Mouse (Mus musculus) macrophage (primary cell): Measurements from ENCODE around the gene Mmrn2. TPM values are rescaled to one million over a fixed set of nuclear protein-coding genes. Genes with fewer than 3 reads are reported as not detected.
"Not testable (repeated sequence)": the region's sequence is repeated elsewhere in the genome, so short reads cannot be mapped to it uniquely, and the experiment has no call there.

Experiments used
- H3K27ac ChIP-seq: fragments of 350-480 bp; formaldehyde crosslinking; 2 replicates; pipeline ENCODE4 v1.9.0; 2021
- H3K36me3 ChIP-seq: fragments of 350-480 bp; formaldehyde crosslinking; 2 replicates; pipeline ENCODE4 v1.9.0; 2021; ENCODE audit errors: inconsistent target
- H3K4me3 ChIP-seq: fragments of 350-480 bp; formaldehyde crosslinking; 2 replicates; pipeline ENCODE4 v1.9.0; 2021; ENCODE audit errors: inconsistent target
- H3K79me2 ChIP-seq: fragments of 350-480 bp; formaldehyde crosslinking; 2 replicates; pipeline ENCODE4 v1.9.0; 2021; ENCODE audit errors: inconsistent target
- WGBS: methylation state at CpG from one replicate; pipeline ENCODE4 v1.1.7; 2026; ENCODE audit warnings: inconsistent platforms; ENCODE audit not compliant: missing documents; 5-methylcytosine and 5-hydroxymethylcytosine counted together
- polyA plus RNA-seq: library from polyadenylated mRNA; stranded (reverse); fragments of 250-400 nt; gene quantifications from 3 replicates; pipeline ENCODE4 v1.2.4, GENCODE M21; 2018; ENCODE audit warnings: inconsistent platforms

The Mmrn2 gene
- polyA plus RNA-seq, 1 experiment from 2014 or later, result not detected

DNA sequence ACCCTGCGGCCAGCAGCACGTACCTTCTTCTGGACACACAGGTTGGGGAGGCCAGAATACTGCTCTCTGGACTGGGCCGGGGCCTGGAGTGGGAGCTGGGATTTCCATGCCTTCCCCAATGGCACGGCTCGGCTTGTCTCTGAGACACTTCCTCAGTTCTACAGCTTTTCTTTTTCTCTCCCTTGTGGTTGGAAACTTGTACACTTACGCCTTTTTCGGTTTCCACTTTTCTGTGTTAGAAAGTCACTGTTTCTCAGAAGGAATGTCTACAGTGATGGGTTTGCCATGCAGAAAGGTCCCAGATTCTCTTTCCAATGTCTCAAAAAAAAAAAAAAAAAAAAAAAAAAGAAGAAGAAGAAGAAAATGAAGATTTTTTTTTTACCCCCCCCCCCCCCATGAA lies 28.2 kb downstream of the Mmrn2 start:
- WGBS, result 93% methylated on average over 6 of the region's 7 CpGs
- Histone ChIP-seq H3K4me3 (no peak overlapping the region), H3K27ac (no peak overlapping the region), H3K79me2 (no peaks in the 10 kb centered on the region), H3K36me3 (no peaks in the 10 kb centered on the region)

DNA sequence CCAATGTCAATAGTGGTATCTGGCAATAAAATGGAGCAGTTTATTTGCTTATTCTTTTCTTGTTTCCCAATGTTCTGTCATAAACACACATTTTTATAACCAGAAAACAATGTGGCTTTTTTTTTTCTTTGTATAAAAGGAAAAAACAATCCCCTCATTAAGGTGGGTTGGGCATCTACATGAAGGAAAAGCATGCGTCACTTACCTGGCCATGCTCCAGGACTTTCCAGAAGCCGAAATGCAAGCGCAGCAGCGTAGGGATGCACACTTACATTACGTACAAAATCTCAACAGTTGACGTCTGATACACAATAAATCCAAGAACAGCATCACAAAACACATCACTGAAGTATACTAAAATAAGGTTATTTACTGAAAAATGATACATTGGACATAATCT lies 35.5 kb downstream of the Mmrn2 start:
- Histone ChIP-seq H3K36me3 (no peaks in the 10 kb centered on the region), H3K27ac (no peak overlapping the region), H3K4me3 (no peak overlapping the region), H3K79me2 (no peaks in the 10 kb centered on the region)
- WGBS, result 94% methylated on average over 6 of the region's 6 CpGs

DNA sequence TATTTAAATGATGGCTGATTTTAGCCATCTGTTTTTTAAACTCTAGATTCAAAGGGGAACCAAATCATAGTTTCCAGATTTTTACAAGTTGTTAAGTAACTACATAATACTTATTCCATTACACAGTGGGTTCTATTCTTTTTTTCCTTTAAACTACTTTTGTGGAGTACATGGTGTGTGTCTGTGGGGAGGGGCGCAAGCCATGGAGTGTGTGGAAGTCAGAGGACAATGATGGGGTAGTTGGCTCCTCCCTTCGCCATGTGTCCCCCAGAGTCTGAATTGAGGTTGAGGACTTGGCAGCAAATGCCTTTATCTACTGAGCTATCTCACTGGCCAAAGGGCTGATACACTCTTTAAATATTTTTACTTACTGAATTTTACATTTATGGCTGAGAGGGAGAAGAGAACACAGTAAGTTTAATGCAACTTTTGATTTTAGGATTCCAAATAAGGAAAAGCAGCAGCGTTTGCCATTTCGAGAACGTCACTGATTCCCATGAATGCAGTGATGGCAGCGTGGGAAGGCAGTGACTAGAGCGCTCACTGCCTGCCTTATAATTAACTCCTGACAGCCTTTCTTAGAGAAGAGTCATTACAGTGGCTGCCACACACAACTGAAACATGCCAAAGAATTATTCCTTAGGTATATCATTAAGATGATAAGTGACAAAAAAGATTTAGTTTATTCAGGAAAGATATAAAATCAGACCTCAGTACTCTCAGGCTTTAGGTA lies 37.1 kb downstream of the Mmrn2 start:
- WGBS, result 91% methylated on average over 7 of the region's 7 CpGs
- no peaks in the 10 kb centered on the region for H3K36me3 ChIP-seq
- no peaks in the 10 kb centered on the region for H3K79me2 ChIP-seq
- H3K27ac ChIP-seq, result no peak overlapping the region
- H3K4me3 ChIP-seq, result no peak overlapping the region

DNA sequence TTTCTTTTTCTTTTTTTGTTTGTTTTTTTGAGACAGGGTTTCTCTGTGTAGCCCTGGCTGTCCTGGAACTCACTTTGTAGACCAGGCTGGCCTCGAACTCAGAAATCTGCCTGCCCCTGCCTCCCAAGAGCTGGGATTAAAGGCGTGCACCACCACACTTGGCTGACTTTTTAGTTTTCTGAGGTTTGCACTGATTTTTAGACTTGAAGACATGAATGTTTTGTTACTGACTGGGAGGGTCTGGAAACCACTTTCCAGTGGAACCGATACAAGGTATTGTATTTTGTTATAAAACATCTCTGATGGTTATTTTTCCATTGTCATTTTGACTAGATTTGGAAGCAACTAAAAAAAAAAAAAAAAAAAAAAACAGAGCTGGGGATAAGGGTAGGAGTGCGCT lies 41.7 kb downstream of the Mmrn2 start:
- H3K4me3 ChIP-seq, H3K36me3 ChIP-seq, H3K79me2 ChIP-seq, H3K27ac ChIP-seq: not testable (repeated sequence)
- WGBS, result 90% methylated on average over 3 of the region's 4 CpGs

DNA sequence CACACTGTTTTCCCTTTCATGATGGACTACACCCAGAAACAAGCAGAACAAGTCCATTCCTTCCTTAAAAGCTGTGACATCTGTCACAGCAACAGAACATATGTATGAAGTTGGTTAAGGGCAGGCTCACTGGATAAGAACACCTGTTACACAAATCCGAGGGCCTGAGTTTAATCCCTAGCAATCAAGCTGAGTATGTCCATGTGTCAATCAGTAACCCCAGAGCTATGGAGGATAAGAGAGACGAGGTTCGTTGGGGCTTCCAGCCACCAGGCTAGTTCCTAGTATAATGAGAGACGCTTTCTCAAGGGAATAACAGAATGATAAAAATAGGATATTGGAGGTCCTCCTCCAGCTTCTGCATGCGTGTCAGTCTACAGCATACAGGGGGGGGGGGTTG lies 42.2 kb downstream of the Mmrn2 start:
- no peaks in the 10 kb centered on the region for H3K36me3 ChIP-seq
- H3K27ac ChIP-seq, result no peak overlapping the region
- no peak overlapping the region for H3K4me3 ChIP-seq
- no peaks in the 10 kb centered on the region for H3K79me2 ChIP-seq
- WGBS, result 94% methylated on average over 5 of the region's 5 CpGs

DNA sequence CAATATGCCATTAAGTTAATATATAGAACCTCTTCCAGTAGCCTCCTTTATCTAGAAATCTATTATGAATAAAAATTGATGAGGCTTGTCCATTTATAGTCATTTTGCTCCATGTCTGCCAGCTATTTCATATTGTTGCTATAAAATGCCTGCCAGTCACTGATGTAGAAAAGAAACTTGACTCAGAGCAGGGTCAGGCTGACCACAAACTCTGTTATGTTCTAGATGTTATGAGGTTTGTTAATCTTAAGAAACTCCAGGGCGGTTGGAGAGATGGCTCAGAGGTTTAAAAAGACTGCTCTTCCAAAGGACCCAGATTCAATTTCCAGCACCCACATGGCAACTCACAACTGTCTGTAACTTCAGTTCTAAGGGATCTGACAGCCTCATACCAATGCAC lies 45.8 kb downstream of the Mmrn2 start:
- no peak overlapping the region for H3K4me3 ChIP-seq
- WGBS, result 93% methylated on average over 1 of the region's 1 CpGs
- H3K36me3 ChIP-seq, result no peaks in the 10 kb centered on the region
- no peak overlapping the region for H3K27ac ChIP-seq
- H3K79me2 ChIP-seq, result no peaks in the 10 kb centered on the region

DNA sequence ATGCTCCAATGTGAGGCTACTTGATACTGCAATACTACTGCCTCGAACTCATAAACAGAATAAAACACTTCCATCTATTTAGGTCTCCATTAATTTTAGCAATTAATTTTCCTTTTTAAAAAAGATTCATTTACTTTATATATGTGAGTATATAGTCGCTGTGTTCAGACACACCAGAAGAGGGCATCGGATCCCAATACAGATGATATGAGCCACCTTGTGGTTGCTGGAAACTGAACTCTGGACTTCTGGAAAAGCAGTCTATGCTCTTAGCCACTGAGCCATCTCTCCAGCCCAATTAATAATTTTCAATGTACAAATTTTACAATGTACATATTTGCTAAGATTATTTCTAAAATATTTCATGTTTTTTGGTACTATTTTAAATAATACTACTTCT lies 53.0 kb downstream of the Mmrn2 start:
- Histone ChIP-seq H3K27ac (no peak overlapping the region), H3K36me3 (no peaks in the 10 kb centered on the region), H3K79me2 (no peaks in the 10 kb centered on the region), H3K4me3 (no peak overlapping the region)
- 97% methylated on average over 3 of the region's 3 CpGs for WGBS

DNA sequence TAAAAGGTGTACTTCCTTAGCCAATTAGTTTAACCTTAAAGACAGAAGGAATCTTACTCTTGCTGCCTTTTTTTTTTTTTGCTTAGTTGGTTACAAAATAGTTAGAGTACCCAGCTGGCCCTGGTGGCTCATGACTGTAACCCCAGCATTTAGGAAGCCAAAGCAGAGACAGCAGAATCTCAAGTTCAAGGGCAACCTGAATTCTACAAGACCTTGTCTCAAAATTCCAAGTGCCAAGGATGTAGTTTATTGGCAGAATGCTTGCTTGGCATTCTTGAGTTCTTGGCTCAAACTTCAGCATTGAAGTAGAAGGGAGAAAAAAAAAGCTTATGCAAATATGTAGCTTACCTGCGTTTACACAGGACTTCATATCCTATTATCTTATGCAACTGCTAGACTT lies 53.8 kb downstream of the Mmrn2 start:
- Histone ChIP-seq H3K4me3 (no peak overlapping the region), H3K36me3 (no peaks in the 10 kb centered on the region), H3K27ac (no peak overlapping the region), H3K79me2 (no peaks in the 10 kb centered on the region)
- WGBS, result 94% methylated on average over 1 of the region's 1 CpGs

DNA sequence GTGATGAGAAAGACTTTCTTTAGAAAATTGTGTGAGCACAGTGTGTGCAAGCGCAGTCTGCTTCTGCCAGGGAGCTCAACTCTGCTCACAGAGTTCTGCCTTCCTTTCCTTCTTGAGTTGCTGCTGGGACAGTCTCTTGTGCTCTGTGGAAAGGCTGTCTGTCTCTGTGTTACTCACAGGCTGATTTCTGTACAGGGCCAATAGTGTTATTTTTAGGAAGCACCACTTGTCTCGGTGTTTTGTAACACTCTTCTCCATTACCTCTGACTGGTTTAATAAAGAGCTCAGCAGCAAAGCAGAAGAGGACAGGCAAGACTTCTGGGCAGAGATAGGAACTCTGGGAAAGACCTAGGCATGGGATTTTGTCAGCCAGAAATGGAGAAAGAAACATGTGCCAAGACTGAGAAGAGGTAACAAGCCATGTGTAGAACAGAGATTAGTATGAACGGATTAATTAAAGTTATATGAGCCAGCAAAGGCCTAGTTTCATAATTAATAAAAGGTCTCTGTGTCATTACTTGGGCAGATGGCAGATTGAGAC lies 65.3 kb downstream of the Mmrn2 start:
- Histone ChIP-seq H3K4me3 (no peak overlapping the region), H3K79me2 (no peaks in the 10 kb centered on the region), H3K36me3 (no peaks in the 10 kb centered on the region), H3K27ac (no peak overlapping the region)
- WGBS, result 66% methylated on average over 3 of the region's 3 CpGs

DNA sequence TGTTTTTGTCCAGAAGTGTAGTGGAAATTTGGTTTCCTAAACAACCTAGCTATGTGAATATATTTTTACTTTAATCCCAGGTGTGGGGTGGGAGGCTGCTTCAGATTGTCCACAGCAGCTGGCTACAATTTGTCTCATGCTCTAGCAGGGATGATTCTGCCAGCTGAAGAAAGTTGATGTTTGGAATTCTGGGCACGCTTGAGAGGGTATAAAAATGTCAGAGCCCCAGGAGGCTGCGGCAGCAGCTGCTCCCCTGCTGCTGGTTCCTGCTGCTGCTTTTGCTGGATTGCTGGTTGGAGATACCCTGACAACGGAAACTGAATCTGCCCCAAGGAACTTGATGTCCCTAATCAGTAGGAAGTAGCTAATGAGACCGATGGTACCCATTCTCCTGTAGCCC lies 67.3 kb downstream of the Mmrn2 start:
- Histone ChIP-seq H3K36me3 (no peaks in the 10 kb centered on the region), H3K79me2 (no peaks in the 10 kb centered on the region)
- WGBS, result 89% methylated on average over 4 of the region's 4 CpGs

DNA sequence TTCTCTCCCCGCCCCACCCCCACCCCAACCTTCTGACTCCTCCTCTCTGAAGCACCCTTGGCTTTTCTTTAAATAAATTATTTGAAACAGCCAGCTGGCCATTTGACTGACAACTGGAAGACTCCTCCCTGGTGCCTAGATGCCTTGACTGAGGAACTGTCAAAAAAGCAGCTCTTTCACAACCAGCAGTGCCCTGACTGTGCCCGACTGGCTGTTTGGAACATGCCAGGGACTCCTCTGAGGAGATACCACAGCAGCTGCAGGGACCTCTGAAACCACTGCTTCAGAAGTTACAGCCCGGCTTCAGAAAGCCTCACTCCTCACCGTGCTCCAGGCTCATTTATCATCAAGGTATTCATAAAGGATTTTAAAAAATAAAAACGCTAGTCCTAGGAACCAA lies 69.1 kb downstream of the Mmrn2 start:
- WGBS, result 84% methylated on average over 5 of the region's 5 CpGs

More for the DNA sequence above, 67.3 kb downstream of the Mmrn2 start:
- Histone ChIP-seq H3K27ac (no peak overlapping the region), H3K4me3 (no peak overlapping the region)

DNA sequence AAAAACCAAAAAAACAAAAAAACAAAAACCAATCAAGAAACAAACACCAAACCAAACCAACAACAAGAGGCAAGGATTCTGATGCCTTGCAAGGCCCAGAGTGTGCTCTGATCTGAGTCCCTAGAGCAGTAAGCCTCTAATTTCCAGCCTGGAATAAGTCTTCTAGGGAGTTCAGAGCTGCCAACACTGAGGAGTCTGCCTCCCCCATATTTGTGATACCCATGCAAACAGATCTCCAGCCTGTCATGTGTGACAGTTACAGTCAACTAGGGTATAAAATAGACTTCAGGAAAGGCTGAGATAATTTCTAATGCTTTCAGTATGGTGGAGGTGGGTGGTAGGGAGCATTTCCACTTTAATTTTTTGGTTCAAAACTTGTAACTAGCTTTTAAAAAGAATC lies 69.7 kb downstream of the Mmrn2 start:
- no peak overlapping the region for H3K4me3 ChIP-seq
- no peaks in the 10 kb centered on the region for H3K79me2 ChIP-seq
- H3K36me3 ChIP-seq, result no peaks in the 10 kb centered on the region
- H3K27ac ChIP-seq, result no peak overlapping the region

More for the DNA sequence above, 69.1 kb downstream of the Mmrn2 start:
- Histone ChIP-seq H3K36me3 (no peaks in the 10 kb centered on the region), H3K27ac (no peak overlapping the region), H3K79me2 (no peaks in the 10 kb centered on the region), H3K4me3 (no peak overlapping the region)

DNA sequence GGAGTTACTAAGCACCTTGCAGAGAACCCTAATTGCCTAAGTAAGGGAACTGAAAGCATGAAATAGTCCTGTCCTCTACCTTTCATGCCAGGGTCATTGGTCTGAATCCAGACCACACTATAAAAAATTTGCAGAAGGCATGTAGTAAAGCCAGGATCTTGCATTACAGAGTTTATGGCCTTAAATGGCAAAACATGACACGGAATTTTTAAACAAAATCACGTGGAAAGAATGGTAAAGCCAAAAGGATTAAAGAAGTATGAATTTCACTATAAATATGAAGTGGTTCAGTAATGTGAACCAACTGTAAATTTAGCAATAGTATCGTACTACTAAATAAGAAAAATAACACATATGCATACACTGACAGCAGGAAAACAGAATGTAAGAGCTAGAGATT lies 70.1 kb downstream of the Mmrn2 start:
- H3K36me3 ChIP-seq, result no peaks in the 10 kb centered on the region
- 92% methylated on average over 3 of the region's 3 CpGs for WGBS
- H3K27ac ChIP-seq, result no peak overlapping the region
- H3K4me3 ChIP-seq, result no peak overlapping the region
- no peaks in the 10 kb centered on the region for H3K79me2 ChIP-seq

DNA sequence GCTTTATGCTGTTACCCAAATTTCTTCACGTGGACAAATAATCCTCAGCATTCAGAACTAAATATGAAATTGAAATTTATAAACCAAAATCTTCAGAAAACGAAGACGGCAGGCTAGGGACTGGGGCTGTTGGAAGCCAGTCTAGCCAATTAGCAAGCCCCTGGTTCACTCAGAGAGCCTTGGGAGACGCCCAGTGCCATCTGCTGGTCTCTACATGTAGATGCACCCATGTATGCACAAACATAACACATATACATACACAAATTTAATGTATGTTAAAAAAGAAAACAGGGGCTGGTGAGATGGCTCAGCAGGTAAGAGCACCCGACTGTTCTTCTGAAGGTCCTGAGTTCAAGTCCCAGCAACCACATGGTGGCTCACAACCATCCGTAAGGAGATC lies 71.4 kb downstream of the Mmrn2 start:
- Histone ChIP-seq H3K27ac (no peak overlapping the region), H3K36me3 (no peaks in the 10 kb centered on the region), H3K79me2 (no peaks in the 10 kb centered on the region), H3K4me3 (no peak overlapping the region)
- 94% methylated on average over 4 of the region's 6 CpGs for WGBS

DNA sequence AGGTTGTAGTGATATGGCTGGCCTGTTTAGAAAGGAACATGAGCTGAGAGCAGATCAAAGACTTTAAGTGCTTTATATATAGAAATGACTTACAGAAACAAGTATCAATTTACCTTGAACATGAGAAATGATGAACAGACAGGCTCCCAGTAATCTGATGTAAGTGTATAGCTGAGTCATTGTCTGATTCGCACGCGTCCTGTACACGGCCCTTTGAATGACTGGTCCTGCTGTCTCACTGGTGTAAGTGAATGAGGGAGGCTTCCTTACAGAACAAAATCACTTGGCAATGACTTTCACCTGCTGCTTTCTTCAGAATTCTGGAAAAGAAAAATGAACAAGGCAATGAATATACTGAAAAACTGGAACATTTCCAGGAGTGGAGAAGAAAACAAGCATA lies 72.4 kb downstream of the Mmrn2 start:
- Histone ChIP-seq H3K79me2 (no peaks in the 10 kb centered on the region), H3K36me3 (no peaks in the 10 kb centered on the region), H3K4me3 (no peak overlapping the region), H3K27ac (no peak overlapping the region)
- WGBS, result 85% methylated on average over 4 of the region's 4 CpGs

DNA sequence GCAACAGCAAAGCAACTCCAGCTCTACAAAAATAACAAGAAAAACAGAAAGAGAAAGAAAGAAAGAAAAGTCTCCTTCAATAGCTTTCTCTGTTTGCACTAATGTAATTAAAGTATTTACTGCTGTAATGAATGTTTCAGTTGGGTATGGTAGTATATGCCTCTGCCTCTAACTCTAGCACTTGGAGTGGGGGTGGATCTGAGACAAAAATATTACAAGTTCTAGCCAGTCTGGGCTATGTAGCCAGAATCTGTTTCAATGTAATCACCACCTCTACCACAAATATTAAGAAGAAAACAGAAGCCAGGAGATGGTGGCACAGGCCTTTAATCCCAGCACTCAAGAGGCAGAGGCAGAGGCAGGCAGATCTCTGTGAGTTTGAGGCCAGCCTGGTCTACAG lies 73.1 kb downstream of the Mmrn2 start:
- Histone ChIP-seq H3K27ac (no peak overlapping the region), H3K79me2 (no peaks in the 10 kb centered on the region), H3K4me3 (no peak overlapping the region), H3K36me3 (no peaks in the 10 kb centered on the region)
